11 mouse cellular contexts compared by ENCODE assay signal in genomic region chr5:143252791-143253185, GRCm38 (mm10). TPM values are rescaled to one million over a fixed set of nuclear protein-coding genes. Genes with fewer than 3 reads are reported as not detected.
DNase-seq lines count a peak whose midpoint lies in the region; ATAC-seq and TF ChIP-seq lines count a peak whose summit lies in the region.
"Had no signal": no experiment of that assay in that cellular context is flagged by ENCODE, and none has a peak within 500 bp of the region (broad histone marks: within the 10 kb centered on the region; RNA-seq: fewer than 3 reads in every experiment).

No protein-coding gene starts in this region.

- TF ChIP-seq EP300 in stomach, postnatal 0 days (optimal IDR thresholded peaks at IDR 0.05), result no peak

- no peak for TF ChIP-seq POLR2A in kidney, adult 2 months (IDR thresholded peaks at IDR 0.05; ENCODE audit: low read depth, low read length)

- H3K27ac ChIP-seq in kidney, embryonic 14.5 days (ENCODE audit: low read depth, low read length), result no peak overlapping the region
- no peak overlapping the region for H3K27ac ChIP-seq in kidney, adult 2 months (ENCODE audit: insufficient read depth, low read depth, low read length)
- no peak overlapping the region for H3K27ac ChIP-seq in stomach, embryonic 14.5 days (ENCODE audit: low read length)
- no peak overlapping the region for H3K27ac ChIP-seq in stomach, postnatal 0 days (replicated peaks)
- H3K27ac ChIP-seq in forebrain, postnatal 0 days (ENCODE audit: low read depth, low read length), result no peak overlapping the region
- H3K27ac ChIP-seq in stomach, embryonic 15.5 days, result no peak overlapping the region

- peak overlapping the region; percentile 46 for H3K4me3 ChIP-seq in kidney, embryonic 14.5 days (ENCODE audit: low read length)
- no peak overlapping the region for H3K4me3 ChIP-seq in kidney, adult 2 months (ENCODE audit: insufficient read depth, low read depth, low read length)
- H3K4me3 ChIP-seq in stomach, embryonic 14.5 days (ENCODE audit: low read depth, low read length), result peak overlapping the region; percentile 30; the same call in 1 of the 2 replicates
- no peak overlapping the region for H3K4me3 ChIP-seq in stomach, postnatal 0 days (ENCODE audit: low read depth, low read length)
- peak overlapping the region; percentile 28; the same call in 1 of the 2 replicates for H3K4me3 ChIP-seq in forebrain, postnatal 0 days (ENCODE audit: low read depth, low read length)
- peak overlapping the region; percentile 40; the same call in 1 of the 2 replicates for H3K4me3 ChIP-seq in stomach, embryonic 15.5 days (replicated peaks)

- WGBS in kidney, embryonic 14.5 days, result 18% methylated on average over 18 of the region's 18 CpGs
- WGBS in kidney, adult 2 months, result 65% methylated on average over 18 of the region's 18 CpGs
- 44% methylated on average over 18 of the region's 18 CpGs for WGBS in stomach, embryonic 14.5 days
- WGBS in stomach, postnatal 0 days, result 69% methylated on average over 17 of the region's 18 CpGs
- WGBS in forebrain, postnatal 0 days, result 58% methylated on average over 18 of the region's 18 CpGs
- 49% methylated on average over 18 of the region's 18 CpGs for WGBS in stomach, embryonic 15.5 days

- no peak for DNase-seq in kidney, adult 2 months
- DNase-seq in stomach, postnatal 0 days (ENCODE audit: low spot score), result no peak
- DNase-seq in forebrain, postnatal 0 days, result no peak
- no peak for DNase-seq in thymus, postnatal 14 days
- DNase-seq in thymus, postnatal 0 days (ENCODE audit: low spot score), result no peak
- DNase-seq: kidney, adult 11 months had no signal

- H3K36me3 ChIP-seq in kidney, embryonic 14.5 days (ENCODE audit: control insufficient read depth, insufficient read depth, low read length), result peaks cover 13% of the 10 kb centered on the region; the same call in 1 of the 2 replicates
- H3K36me3 ChIP-seq in kidney, adult 2 months (ENCODE audit: control insufficient read depth, insufficient read depth, low read length), result peaks cover 4% of the 10 kb centered on the region; the same call in 1 of the 2 replicates
- H3K36me3 ChIP-seq in stomach, embryonic 14.5 days (ENCODE audit: control insufficient read depth, insufficient read depth, low read length), result peaks cover 15% of the 10 kb centered on the region; the same call in 1 of the 2 replicates
- peaks cover 12% of the 10 kb centered on the region for H3K36me3 ChIP-seq in stomach, postnatal 0 days (ENCODE audit: control insufficient read depth, insufficient read depth, low read length)
- peaks cover 64% of the 10 kb centered on the region for H3K36me3 ChIP-seq in forebrain, postnatal 0 days (ENCODE audit: insufficient read depth)
- H3K36me3 ChIP-seq in stomach, embryonic 15.5 days, result peaks cover 28% of the 10 kb centered on the region; the same call in 1 of the 2 replicates

- no peak for TF ChIP-seq CTCF in kidney, adult 2 months (conservative IDR thresholded peaks at IDR 0.05; ENCODE audit: insufficient read depth, insufficient read length, low read depth, low read length)
- no peak for TF ChIP-seq CTCF in stomach, postnatal 0 days (IDR thresholded peaks at IDR 0.05; ENCODE audit: low read depth)
- TF ChIP-seq CTCF in forebrain, postnatal 0 days (IDR thresholded peaks at IDR 0.05; ENCODE audit: low read depth), result no peak

- ATAC-seq in kidney, embryonic 14.5 days (ENCODE audit: low FRiP score, low TSS enrichment), result no peak
- ATAC-seq in stomach, embryonic 14.5 days (ENCODE audit: insufficient number of reproducible peaks, insufficient read depth, low FRiP score, low read depth), result no peak
- ATAC-seq in stomach, postnatal 0 days (ENCODE audit: low FRiP score, low TSS enrichment), result no peak
- ATAC-seq in forebrain, postnatal 0 days, result no peak
- ATAC-seq in stomach, embryonic 15.5 days (ENCODE audit: insufficient read depth, low FRiP score, low read depth), result no peak

- no peaks in the 10 kb centered on the region for H3K9me3 ChIP-seq in kidney, embryonic 14.5 days (ENCODE audit: control insufficient read depth, low read length)
- no peaks in the 10 kb centered on the region for H3K9me3 ChIP-seq in stomach, embryonic 14.5 days (ENCODE audit: control insufficient read depth, low read depth, low read length)
- H3K9me3 ChIP-seq in stomach, postnatal 0 days (ENCODE audit: control insufficient read depth, low read length), result peaks cover 5% of the 10 kb centered on the region
- H3K9me3 ChIP-seq in forebrain, postnatal 0 days (ENCODE audit: low read length), result no peaks in the 10 kb centered on the region
- H3K9me3 ChIP-seq in stomach, embryonic 15.5 days, result no peaks in the 10 kb centered on the region

- peak overlapping the region; percentile 84 for H3K4me2 ChIP-seq in kidney, embryonic 14.5 days (replicated peaks; ENCODE audit: low read depth, low read length)
- H3K4me2 ChIP-seq in stomach, embryonic 14.5 days (replicated peaks; ENCODE audit: low read depth, low read length), result no peak overlapping the region
- no peak overlapping the region for H3K4me2 ChIP-seq in stomach, postnatal 0 days (replicated peaks; ENCODE audit: low read depth)
- 0 out of 2 replicates have a peak overlapping the region, but pooled peaks have one; percentile 48 for H3K4me2 ChIP-seq in forebrain, postnatal 0 days (ENCODE audit: low read depth)
- peak overlapping the region; percentile 82 for H3K4me2 ChIP-seq in stomach, embryonic 15.5 days

- H3K9ac ChIP-seq in kidney, embryonic 14.5 days (ENCODE audit: low read depth, low read length), result no peak overlapping the region
- no peak overlapping the region for H3K9ac ChIP-seq in stomach, embryonic 14.5 days (replicated peaks; ENCODE audit: low read depth, low read length)
- no peak overlapping the region for H3K9ac ChIP-seq in stomach, postnatal 0 days (ENCODE audit: low read length)
- H3K9ac ChIP-seq in forebrain, postnatal 0 days, result 0 out of 2 replicates have a peak overlapping the region, but pooled peaks have one; percentile 18
- no peak overlapping the region for H3K9ac ChIP-seq in stomach, embryonic 15.5 days

- peaks cover 70% of the 10 kb centered on the region for H3K27me3 ChIP-seq in kidney, embryonic 14.5 days (ENCODE audit: control insufficient read depth, insufficient read depth, low read length)
- no peaks in the 10 kb centered on the region for H3K27me3 ChIP-seq in kidney, adult 2 months (replicated peaks; ENCODE audit: control insufficient read depth, insufficient read depth, low read length)
- peaks cover 56% of the 10 kb centered on the region for H3K27me3 ChIP-seq in stomach, embryonic 14.5 days (ENCODE audit: control insufficient read depth, insufficient read depth, low read length)
- H3K27me3 ChIP-seq in stomach, postnatal 0 days (ENCODE audit: control insufficient read depth, insufficient read depth, low read length), result peaks cover 14% of the 10 kb centered on the region
- H3K27me3 ChIP-seq in forebrain, postnatal 0 days (ENCODE audit: insufficient read depth, low read length), result no peaks in the 10 kb centered on the region; the same call in 1 of the 2 replicates
- H3K27me3 ChIP-seq in stomach, embryonic 15.5 days (replicated peaks), result peaks cover 62% of the 10 kb centered on the region

- H3K4me1 ChIP-seq in kidney, embryonic 14.5 days (ENCODE audit: control insufficient read depth, insufficient read depth, low read length), result peaks cover 21% of the 10 kb centered on the region
- no peaks in the 10 kb centered on the region for H3K4me1 ChIP-seq in kidney, adult 2 months (ENCODE audit: control insufficient read depth, insufficient read depth, low read length)
- 0 out of 2 replicates have a peak, but pooled peaks cover 8% of the 10 kb centered on the region for H3K4me1 ChIP-seq in stomach, embryonic 14.5 days (ENCODE audit: control insufficient read depth, insufficient read depth, low read length)
- H3K4me1 ChIP-seq in stomach, postnatal 0 days (replicated peaks; ENCODE audit: control insufficient read depth, insufficient read depth), result no peaks in the 10 kb centered on the region
- no peaks in the 10 kb centered on the region for H3K4me1 ChIP-seq in forebrain, postnatal 0 days (ENCODE audit: insufficient read depth)
- peaks cover 14% of the 10 kb centered on the region for H3K4me1 ChIP-seq in stomach, embryonic 15.5 days

RNA-seq across cellular contexts. Expression of gene Zfp316, which starts 17.0 kb away (rescaled TPM):
- 2.2 and 2.5 TPM in 2 replicates for polyA plus RNA-seq in kidney, embryonic 14.5 days (2014; fragmentation: Nextera tagmentation; extraction: Ambion mirVana)
- polyA plus RNA-seq in kidney, adult 2 months (2012; rRNA removed), result 4.5 and 6.4 TPM in 2 replicates
- polyA plus RNA-seq in stomach, embryonic 14.5 days (2014; fragmentation: Nextera tagmentation; extraction: Ambion mirVana), result 1.5 and 1.7 TPM in 2 replicates
- 1.4 and 1.7 TPM in 2 replicates for polyA plus RNA-seq in stomach, postnatal 0 days (2015; fragmentation: Nextera tagmentation; extraction: Ambion mirVana)
- total RNA-seq in forebrain, postnatal 0 days (2014; rRNA removed), result 21.5 and 29.8 TPM in 2 replicates
- 5.5 and 7.5 TPM in 2 replicates for polyA plus RNA-seq in forebrain, postnatal 0 days (2015; fragmentation: Nextera tagmentation; extraction: Ambion mirVana)
- polyA plus RNA-seq in stomach, embryonic 15.5 days (2015; fragmentation: Nextera tagmentation; extraction: Ambion mirVana), result 3.0 and 3.3 TPM in 2 replicates
- 0.75 and 0.78 TPM in 2 replicates for polyA plus RNA-seq in thymus, postnatal 0 days (2015; fragmentation: Nextera tagmentation; extraction: Ambion mirVana)

RNA-seq across cellular contexts. Expression of gene Zfp12, which starts 17.8 kb away (rescaled TPM):
- 11.4 and 19.6 TPM in 2 replicates for polyA plus RNA-seq in kidney, embryonic 14.5 days (2014; fragmentation: Nextera tagmentation; extraction: Ambion mirVana)
- 8.5 and 9.6 TPM in 2 replicates for polyA plus RNA-seq in kidney, adult 2 months (2012; rRNA removed)
- polyA plus RNA-seq in stomach, embryonic 14.5 days (2014; fragmentation: Nextera tagmentation; extraction: Ambion mirVana), result 15.9 and 19.3 TPM in 2 replicates
- polyA plus RNA-seq in stomach, postnatal 0 days (2015; fragmentation: Nextera tagmentation; extraction: Ambion mirVana), result 4.2 and 4.5 TPM in 2 replicates
- total RNA-seq in forebrain, postnatal 0 days (2014; rRNA removed), result 35.2 and 37.1 TPM in 2 replicates
- polyA plus RNA-seq in forebrain, postnatal 0 days (2015; fragmentation: Nextera tagmentation; extraction: Ambion mirVana), result 11.9 and 14.0 TPM in 2 replicates
- polyA plus RNA-seq in stomach, embryonic 15.5 days (2015; fragmentation: Nextera tagmentation; extraction: Ambion mirVana), result 12.8 and 13.2 TPM in 2 replicates
- 7.9 and 8.1 TPM in 2 replicates for polyA plus RNA-seq in thymus, postnatal 0 days (2015; fragmentation: Nextera tagmentation; extraction: Ambion mirVana)

RNA-seq across cellular contexts. Expression of gene Spdye4a, which starts 26.1 kb away (rescaled TPM):
- polyA plus RNA-seq in kidney, embryonic 14.5 days (2014; fragmentation: Nextera tagmentation; extraction: Ambion mirVana), result not detected in 2 replicates
- 0.08 TPM in 1 of 2 replicates, not detected in the other for polyA plus RNA-seq in kidney, adult 2 months (2012; rRNA removed)
- not detected in 2 replicates for polyA plus RNA-seq in stomach, embryonic 14.5 days (2014; fragmentation: Nextera tagmentation; extraction: Ambion mirVana)
- 0.05 TPM in 1 of 2 replicates, not detected in the other for polyA plus RNA-seq in stomach, postnatal 0 days (2015; fragmentation: Nextera tagmentation; extraction: Ambion mirVana)
- not detected in 2 replicates for total RNA-seq in forebrain, postnatal 0 days (2014; rRNA removed)
- polyA plus RNA-seq in forebrain, postnatal 0 days (2015; fragmentation: Nextera tagmentation; extraction: Ambion mirVana), result not detected in 2 replicates
- polyA plus RNA-seq in stomach, embryonic 15.5 days (2015; fragmentation: Nextera tagmentation; extraction: Ambion mirVana), result not detected in 2 replicates
- not detected in 2 replicates for polyA plus RNA-seq in thymus, postnatal 0 days (2015; fragmentation: Nextera tagmentation; extraction: Ambion mirVana)
- total RNA-seq: adrenal gland, postnatal 10 days; liver, adult 2 months had no signal
- polyA plus RNA-seq: liver, adult 2 months had no signal

RNA-seq across cellular contexts. Expression of gene Zfp853, which starts 40.6 kb away (rescaled TPM):
- 0.06 and 0.08 TPM in 2 replicates for polyA plus RNA-seq in kidney, embryonic 14.5 days (2014; fragmentation: Nextera tagmentation; extraction: Ambion mirVana)
- polyA plus RNA-seq in kidney, adult 2 months (2012; rRNA removed), result 0.99 and 1.1 TPM in 2 replicates
- polyA plus RNA-seq in stomach, embryonic 14.5 days (2014; fragmentation: Nextera tagmentation; extraction: Ambion mirVana), result 0.12 and 0.24 TPM in 2 replicates
- 0.06 TPM in 2 replicates for polyA plus RNA-seq in stomach, postnatal 0 days (2015; fragmentation: Nextera tagmentation; extraction: Ambion mirVana)
- 9.8 and 16.5 TPM in 2 replicates for total RNA-seq in forebrain, postnatal 0 days (2014; rRNA removed)
- 0.18 and 0.23 TPM in 2 replicates for polyA plus RNA-seq in forebrain, postnatal 0 days (2015; fragmentation: Nextera tagmentation; extraction: Ambion mirVana)
- 0.09 TPM in 2 replicates for polyA plus RNA-seq in stomach, embryonic 15.5 days (2015; fragmentation: Nextera tagmentation; extraction: Ambion mirVana)
- polyA plus RNA-seq in thymus, postnatal 0 days (2015; fragmentation: Nextera tagmentation; extraction: Ambion mirVana), result 0.04 and 0.08 TPM in 2 replicates

Comparison
In these comparisons a context has a peak if more than half of its experiments do, and no peak if none do; other contexts are left out.
1. H3K4me2 ChIP-seq: peak in kidney, embryonic 14.5 days (single experiment), forebrain, postnatal 0 days (single experiment) and stomach, embryonic 15.5 days (single experiment); none in stomach, embryonic 14.5 days (single experiment) and stomach, postnatal 0 days (single experiment).
2. H3K4me3 ChIP-seq: peak in kidney, embryonic 14.5 days (single experiment), stomach, embryonic 14.5 days (single experiment), forebrain, postnatal 0 days (single experiment) and stomach, embryonic 15.5 days (single experiment); none in kidney, adult 2 months (single experiment) and stomach, postnatal 0 days (single experiment).